Mouse (Mus musculus): Measurements from ENCODE around the gene Nrsn2. TPM values are rescaled to one million over a fixed set of nuclear protein-coding genes. Genes with fewer than 3 reads are reported as not detected.

Nrsn2 gene
- polyA plus RNA-seq, 1 experiment from 2014 or later: 1.3 TPM

DNA sequence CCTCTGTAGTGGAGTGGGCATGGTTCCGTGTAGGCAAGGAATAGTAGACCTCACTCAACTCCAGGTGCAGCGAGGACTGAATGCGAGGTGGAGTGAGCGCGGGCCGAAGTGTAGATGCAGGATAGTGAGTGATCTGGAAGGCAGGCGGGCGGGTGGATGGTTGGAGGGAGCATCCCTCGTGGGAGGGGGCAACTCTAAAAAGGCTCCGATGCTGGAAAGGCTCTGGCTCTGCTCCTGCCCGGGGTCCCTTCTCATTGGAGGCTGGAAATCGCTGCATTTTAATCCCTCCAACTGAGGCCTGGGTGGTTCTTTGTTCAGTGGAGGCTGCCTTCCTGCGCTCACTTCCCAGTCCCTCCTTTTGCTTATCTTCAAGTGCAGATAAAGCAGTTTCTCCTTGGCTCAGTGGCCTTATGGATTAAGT is 22.7 kb upstream of the Nrsn2 start:
- no peak for DNase-seq (ENCODE audit: low spot score)
- H3K4me1 ChIP-seq: peaks cover 50% of the 10 kb centered on the region
- H3K27me3 ChIP-seq (ENCODE audit: low read depth, poor library complexity, severe bottlenecking): peaks cover 4% of the 10 kb centered on the region
- H3K9me3 ChIP-seq (replicated peaks): no peaks in the 10 kb centered on the region
- H3K36me3 ChIP-seq: peaks cover 10% of the 10 kb centered on the region
- H3K4me3 ChIP-seq: peak overlapping the region; percentile 71
- under 1% methylated on average over 13 of the region's 13 CpGs for WGBS
- peak overlapping the region; percentile 98 for H3K27ac ChIP-seq (replicated peaks)

DNA sequence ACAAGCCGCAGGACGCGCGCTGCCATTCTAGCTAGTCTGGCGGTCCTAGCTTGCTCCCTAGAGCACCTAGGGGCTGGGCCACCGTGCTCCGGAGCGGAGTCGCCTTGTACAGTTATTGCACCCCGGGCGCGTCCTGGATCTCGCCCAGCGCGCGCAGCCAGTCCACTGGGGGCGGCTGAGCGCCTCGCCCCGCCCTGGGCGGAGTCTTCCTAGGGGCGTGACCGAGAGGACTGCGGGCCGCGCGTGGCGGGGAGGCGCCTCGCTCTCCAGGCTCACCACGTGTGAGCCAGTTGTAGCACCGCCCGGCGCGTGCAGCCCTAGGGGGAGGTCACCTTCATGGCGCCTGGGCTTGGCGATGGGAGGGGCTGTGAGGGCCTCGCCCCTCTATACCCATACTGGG is 22.3 kb upstream of the Nrsn2 start:
- DNase-seq (ENCODE audit: low spot score): peak; percentile 90
- Histone ChIP-seq H3K27me3 (ENCODE audit: low read depth, poor library complexity, severe bottlenecking) (peaks cover 4% of the 10 kb centered on the region), H3K4me3 (peak overlapping the region; percentile 71), H3K27ac (replicated peaks) (peak overlapping the region; percentile 98), H3K36me3 (peaks cover 12% of the 10 kb centered on the region), H3K4me1 (peaks cover 55% of the 10 kb centered on the region), H3K9me3 (replicated peaks) (no peaks in the 10 kb centered on the region)
- WGBS: under 1% methylated on average over 38 of the region's 38 CpGs

DNA sequence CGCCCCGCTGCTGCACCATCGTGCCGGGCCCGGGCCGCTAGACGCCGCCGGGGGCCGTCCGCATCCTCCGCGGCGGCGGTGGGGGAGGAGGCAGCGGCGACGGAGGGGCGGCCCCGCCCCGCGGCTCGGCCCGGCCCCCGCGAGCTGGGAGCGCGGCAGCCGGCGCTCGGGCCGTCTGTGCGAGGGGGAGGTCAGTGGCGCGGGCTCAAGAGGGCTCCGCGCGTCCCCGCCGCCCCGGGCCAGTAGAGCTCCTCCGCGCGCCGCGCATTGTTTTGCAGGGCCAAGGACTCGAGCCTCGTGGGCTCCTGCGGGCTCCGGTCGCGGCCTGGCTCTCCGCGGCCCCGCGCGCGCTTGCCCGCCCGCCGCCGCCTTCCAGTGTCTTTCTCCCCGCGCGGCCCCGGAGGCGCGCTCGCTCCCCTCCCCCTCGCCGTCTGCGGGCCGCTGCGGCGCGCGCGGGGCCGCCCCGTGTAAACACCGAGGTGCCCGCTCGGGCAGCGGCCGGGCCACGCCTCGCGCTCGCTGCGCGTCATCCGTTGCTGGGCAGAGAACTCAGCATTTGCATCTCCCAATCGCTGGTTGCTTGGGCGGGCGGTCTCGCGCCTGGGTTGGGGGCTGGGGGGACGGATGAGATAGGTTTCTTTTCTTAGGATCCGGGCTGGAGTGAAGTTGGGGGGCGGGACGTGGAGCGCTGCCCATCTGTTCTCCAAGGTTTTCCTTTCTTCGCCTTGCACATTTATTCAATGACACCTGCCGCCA is 21.4 kb upstream of the Nrsn2 start, which contains the start of gene Sox12:
Gene Sox12 (minus strand): TSS at position 384 of the 756 bp plus-strand sequence.
- Histone ChIP-seq H3K4me1 (peaks cover 63% of the 10 kb centered on the region), H3K27me3 (ENCODE audit: low read depth, poor library complexity, severe bottlenecking) (peaks cover 4% of the 10 kb centered on the region), H3K9me3 (replicated peaks) (no peaks in the 10 kb centered on the region), H3K4me3 (peak within 1 kb of the TSS; percentile 71), H3K27ac (replicated peaks) (peak within 1 kb of the TSS; percentile 98), H3K36me3 (peaks cover 12% of the 10 kb centered on the region)
- DNase-seq (ENCODE audit: low spot score): peak; percentile 97
- WGBS: 3% methylated on average over 102 of the region's 104 CpGs

DNA sequence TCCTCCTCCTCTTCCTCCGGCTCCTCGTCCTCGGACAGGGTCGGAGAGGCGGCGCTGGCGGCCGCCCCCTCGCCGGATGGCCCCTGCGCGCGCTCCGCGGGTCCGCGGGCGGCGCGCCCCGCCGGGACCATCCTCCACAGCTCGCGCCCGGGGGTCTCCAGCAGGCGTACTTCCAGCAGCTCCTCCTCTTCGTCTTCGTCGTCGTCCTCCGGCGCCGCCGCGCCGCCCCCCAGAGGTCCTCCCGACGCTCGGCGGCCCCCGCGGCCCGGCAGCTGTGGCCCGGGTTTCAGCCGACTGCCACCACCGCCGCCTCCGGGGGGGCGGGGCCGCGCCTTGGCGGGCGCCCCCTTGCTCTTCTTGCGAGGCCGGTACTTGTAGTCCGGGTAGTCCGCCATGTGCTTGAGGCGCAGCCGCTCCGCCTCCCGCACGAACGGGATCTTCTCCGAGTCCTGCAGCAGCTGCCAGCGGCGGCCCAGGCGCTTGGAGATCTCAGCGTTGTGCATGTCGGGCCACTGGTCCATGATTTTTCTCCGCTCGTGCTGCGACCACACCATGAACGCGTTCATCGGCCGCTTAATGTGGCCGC is 20.7 kb upstream of the Nrsn2 start:
- Histone ChIP-seq H3K27me3 (ENCODE audit: low read depth, poor library complexity, severe bottlenecking) (peaks cover 4% of the 10 kb centered on the region), H3K36me3 (peaks cover 12% of the 10 kb centered on the region), H3K27ac (replicated peaks) (peak overlapping the region; percentile 98), H3K9me3 (replicated peaks) (no peaks in the 10 kb centered on the region), H3K4me1 (peaks cover 64% of the 10 kb centered on the region), H3K4me3 (peak overlapping the region; percentile 71)
- peak; percentile 81 for DNase-seq (ENCODE audit: low spot score)
- WGBS: under 1% methylated on average over 71 of the region's 77 CpGs

DNA sequence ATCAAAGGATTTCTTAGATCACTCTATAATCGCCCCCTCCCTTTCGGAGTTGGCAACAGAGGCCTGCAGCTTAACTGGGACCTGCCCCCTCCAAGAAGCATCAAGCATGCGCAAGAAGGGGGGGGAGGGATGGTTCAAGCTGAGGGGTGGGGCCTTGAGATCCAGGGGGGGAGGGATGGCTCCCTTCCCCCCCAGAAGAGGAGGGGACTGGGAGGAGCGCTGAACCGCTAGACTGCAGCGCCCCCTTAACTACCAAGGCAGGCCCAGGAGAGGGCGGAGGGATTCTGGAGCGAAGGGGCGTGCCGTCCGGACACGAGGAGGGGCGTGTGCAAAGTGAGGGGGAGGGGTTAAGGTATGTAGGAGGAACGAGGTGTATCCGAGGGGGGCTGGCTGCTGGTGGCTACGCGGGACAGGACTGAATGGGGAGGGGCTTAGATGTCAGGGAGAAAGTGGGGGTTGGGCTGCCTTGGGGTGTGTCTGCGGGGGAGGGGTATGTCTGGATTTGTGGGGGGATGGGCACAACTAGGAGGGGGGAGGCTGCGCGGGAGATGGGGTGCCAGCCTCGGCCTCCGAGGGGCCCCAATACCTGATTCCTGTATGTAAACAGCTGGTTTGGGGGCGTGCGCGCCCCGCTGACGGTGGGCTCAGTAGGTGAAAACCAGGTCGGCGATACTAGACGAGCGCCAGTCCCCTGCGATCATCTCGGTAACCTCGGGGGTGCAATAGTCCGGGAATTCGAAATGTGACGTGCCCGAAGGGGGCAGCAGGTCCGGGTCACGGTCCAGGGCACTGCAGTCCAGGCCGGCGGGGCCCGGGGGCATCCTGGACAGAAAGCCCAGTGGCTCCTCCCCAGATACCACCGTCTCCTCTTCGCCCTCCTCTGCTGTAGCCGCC is 19.9 kb upstream of the Nrsn2 start:
- peak overlapping the region; percentile 71 for H3K4me3 ChIP-seq
- under 1% methylated on average over 46 of the region's 46 CpGs for WGBS
- peak; percentile 94 for DNase-seq (ENCODE audit: low spot score)
- H3K27me3 ChIP-seq (ENCODE audit: low read depth, poor library complexity, severe bottlenecking): peaks cover 4% of the 10 kb centered on the region
- H3K4me1 ChIP-seq: peaks cover 64% of the 10 kb centered on the region
- H3K36me3 ChIP-seq: peaks cover 12% of the 10 kb centered on the region
- no peaks in the 10 kb centered on the region for H3K9me3 ChIP-seq (replicated peaks)
- H3K27ac ChIP-seq (replicated peaks): peak overlapping the region; percentile 98

DNA sequence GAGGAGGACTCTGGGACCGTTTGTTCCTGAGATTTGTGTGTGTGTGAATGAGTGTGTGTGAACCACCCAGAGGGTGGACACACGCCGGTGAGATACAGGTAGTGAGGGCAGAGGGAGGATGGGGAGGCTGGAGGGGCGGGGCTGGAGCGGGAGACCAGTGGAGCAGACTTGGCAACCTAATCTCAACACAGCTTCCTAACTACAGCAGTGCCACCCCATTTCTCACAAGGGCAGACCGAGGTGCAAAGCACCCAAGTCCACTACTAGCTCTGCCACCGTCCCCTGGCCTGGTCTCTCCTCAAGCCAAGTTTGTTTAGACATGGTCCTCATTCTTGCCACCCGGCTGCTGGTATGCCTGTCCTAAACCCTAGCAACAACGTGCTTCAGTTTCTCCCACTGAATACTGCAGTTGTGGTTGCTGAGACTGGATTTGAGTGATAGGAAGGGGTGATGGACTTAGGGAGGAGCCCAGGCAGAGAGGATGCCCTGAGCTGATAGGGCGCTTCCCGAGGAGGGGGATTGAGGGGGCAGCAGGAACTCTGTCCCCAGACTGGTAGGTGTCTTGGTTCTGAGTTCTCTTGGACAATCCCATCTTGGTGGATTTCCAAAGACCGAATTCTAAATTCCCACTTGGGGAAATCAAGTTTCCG is 19.0 kb upstream of the Nrsn2 start:
- Histone ChIP-seq H3K9me3 (replicated peaks) (no peaks in the 10 kb centered on the region), H3K27me3 (ENCODE audit: low read depth, poor library complexity, severe bottlenecking) (peaks cover 4% of the 10 kb centered on the region), H3K27ac (replicated peaks) (peak overlapping the region; percentile 98), H3K36me3 (peaks cover 12% of the 10 kb centered on the region), H3K4me3 (peak overlapping the region; percentile 71), H3K4me1 (peaks cover 62% of the 10 kb centered on the region)
- DNase-seq (ENCODE audit: low spot score): peak; percentile 29
- WGBS: 24% methylated on average over 13 of the region's 13 CpGs

DNA sequence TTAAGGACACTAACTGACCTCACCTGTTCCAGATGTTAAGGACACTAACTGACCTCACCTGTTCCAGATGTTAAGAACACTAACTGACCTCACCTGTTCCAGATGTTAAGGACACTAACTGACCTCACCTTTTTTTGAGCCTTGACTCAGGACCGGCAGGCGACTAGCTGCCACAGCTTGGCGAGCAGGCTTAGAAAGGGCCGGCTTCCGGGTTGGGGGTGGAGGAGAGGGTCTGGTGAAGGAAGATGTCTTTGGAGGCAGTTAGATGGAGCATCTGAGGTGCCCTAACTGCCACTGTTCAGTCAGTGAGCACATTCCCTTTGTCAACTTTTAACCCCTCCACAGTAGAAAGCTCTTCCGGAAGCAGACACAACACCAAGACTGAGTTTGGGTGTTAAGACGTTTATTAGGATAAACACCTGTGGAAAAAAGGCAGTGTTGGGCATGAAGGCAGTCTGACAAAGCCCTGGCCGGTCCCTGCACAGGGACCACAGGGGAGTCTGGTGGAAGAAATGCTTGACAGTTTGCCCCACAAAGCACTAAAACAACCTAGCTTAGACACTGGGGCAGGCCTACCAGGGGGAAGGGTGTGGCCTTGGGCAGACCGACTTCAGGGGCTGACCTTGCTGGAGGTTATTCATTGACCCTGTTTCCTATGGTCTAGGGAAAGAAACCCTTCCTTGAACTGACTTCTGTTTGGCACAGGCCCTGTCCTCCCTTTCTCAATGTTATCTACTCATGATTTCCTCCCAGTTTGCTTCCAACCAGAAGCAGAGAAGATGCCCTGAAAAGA is 17.0 kb upstream of the Nrsn2 start:
- 53% methylated on average over 9 of the region's 9 CpGs for WGBS
- DNase-seq (ENCODE audit: low spot score): no peak

DNA sequence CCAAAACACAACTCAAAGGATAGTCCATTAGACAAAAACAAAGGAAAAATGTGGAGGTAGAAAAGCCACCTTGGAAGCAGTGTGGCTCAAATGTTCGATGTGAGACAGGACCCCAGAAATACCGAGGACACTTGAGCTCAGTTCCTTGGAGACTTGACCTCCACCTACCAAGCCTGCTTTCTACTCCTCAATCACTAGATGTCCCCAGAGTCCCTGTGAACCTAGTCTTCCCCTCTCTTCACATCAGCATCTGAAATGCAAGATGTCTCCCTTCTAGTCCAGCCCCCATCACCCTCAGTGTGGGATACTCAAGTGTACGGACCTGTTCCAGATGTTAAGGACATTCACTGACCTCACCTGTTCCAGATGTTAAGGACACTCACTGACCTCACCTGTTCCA is 16.3 kb upstream of the Nrsn2 start:
- no peak overlapping the region for H3K27ac ChIP-seq (replicated peaks)
- 15% methylated on average over 3 of the region's 3 CpGs for WGBS
- peaks cover 36% of the 10 kb centered on the region for H3K4me1 ChIP-seq
- DNase-seq (ENCODE audit: low spot score): peak; percentile 46
- no peak overlapping the region for H3K4me3 ChIP-seq
- H3K9me3 ChIP-seq (replicated peaks): no peaks in the 10 kb centered on the region
- no peaks in the 10 kb centered on the region for H3K27me3 ChIP-seq (ENCODE audit: low read depth, poor library complexity, severe bottlenecking)
- peaks cover 12% of the 10 kb centered on the region for H3K36me3 ChIP-seq

More for the DNA sequence above, 17.0 kb upstream of the Nrsn2 start:
- H3K4me1 ChIP-seq: peaks cover 42% of the 10 kb centered on the region
- H3K4me3 ChIP-seq: peak overlapping the region; percentile 71; the same call in 1 of the 2 replicates
- H3K27me3 ChIP-seq (ENCODE audit: low read depth, poor library complexity, severe bottlenecking): no peaks in the 10 kb centered on the region
- H3K27ac ChIP-seq (replicated peaks): no peak overlapping the region
- no peaks in the 10 kb centered on the region for H3K9me3 ChIP-seq (replicated peaks)
- peaks cover 12% of the 10 kb centered on the region for H3K36me3 ChIP-seq

DNA sequence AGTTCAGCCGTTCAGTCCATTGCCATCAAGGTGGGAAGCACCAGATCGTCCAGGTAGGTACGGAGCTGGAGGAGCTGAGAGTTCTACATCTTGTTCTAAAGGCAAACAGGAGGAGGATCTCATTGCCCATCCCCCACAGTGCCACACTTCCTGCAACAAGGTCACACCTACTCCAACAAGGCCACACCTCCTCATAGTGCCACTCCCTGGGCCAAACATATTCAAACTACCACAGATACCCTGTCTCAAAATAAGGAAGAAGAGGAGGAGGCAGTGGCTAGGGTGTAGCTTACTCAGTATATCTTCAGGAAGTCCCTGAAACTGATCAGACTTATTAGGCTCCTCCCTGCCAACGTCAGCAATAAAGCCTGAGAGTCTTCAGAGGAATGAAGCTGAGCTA is 7.8 kb upstream of the Nrsn2 start:
- H3K27me3 ChIP-seq (ENCODE audit: low read depth, poor library complexity, severe bottlenecking): no peaks in the 10 kb centered on the region
- WGBS: 87% methylated on average over 4 of the region's 4 CpGs
- DNase-seq (ENCODE audit: low spot score): no peak

DNA sequence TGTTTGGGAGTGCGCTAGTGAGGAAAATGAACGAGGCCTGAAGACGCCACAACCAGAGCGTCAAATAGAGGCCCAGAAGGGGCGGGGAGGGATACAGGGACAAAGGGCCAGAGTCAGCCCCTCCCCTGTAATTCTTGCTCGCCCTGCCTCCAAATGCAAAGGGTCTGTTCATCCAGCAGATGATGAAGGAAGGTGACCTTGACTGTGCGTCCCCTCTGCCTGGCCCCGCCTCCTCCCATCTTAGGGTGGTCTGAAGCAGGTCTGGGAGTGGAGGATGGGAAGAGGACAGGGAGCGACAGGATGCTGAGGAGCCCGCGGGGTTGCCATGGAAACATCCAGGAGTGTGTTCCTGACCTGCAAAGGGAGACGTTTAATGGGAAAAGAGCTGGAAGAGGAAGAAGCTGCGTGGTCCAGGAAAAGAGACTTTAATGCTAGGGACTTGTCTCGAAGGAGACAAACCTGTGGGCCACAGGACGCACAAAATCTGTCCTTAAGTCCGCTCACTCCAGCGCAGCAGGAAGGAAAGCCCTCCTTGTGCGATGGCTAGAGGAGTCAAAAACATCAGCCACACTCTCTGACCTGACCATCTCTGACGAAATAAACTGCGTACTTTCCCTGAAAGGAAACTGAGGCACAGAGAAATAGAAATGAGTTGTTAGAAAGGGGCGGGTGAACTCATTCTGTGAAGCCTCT is 640 bp downstream of the Nrsn2 start:
- Histone ChIP-seq H3K4me1 (peaks cover 26% of the 10 kb centered on the region), H3K4me3 (peak overlapping the region; percentile 44), H3K9me3 (replicated peaks) (no peaks in the 10 kb centered on the region), H3K36me3 (no peaks in the 10 kb centered on the region), H3K27ac (replicated peaks) (peak overlapping the region; percentile 74), H3K27me3 (ENCODE audit: low read depth, poor library complexity, severe bottlenecking) (peaks cover 46% of the 10 kb centered on the region)
- DNase-seq (ENCODE audit: low spot score): peak; percentile 63
- WGBS: 2% methylated on average over 21 of the region's 21 CpGs

More for the DNA sequence above, 7.8 kb upstream of the Nrsn2 start:
- Histone ChIP-seq H3K27ac (replicated peaks) (no peak overlapping the region), H3K9me3 (replicated peaks) (no peaks in the 10 kb centered on the region), H3K4me3 (no peak overlapping the region), H3K4me1 (no peaks in the 10 kb centered on the region), H3K36me3 (no peaks in the 10 kb centered on the region)

DNA sequence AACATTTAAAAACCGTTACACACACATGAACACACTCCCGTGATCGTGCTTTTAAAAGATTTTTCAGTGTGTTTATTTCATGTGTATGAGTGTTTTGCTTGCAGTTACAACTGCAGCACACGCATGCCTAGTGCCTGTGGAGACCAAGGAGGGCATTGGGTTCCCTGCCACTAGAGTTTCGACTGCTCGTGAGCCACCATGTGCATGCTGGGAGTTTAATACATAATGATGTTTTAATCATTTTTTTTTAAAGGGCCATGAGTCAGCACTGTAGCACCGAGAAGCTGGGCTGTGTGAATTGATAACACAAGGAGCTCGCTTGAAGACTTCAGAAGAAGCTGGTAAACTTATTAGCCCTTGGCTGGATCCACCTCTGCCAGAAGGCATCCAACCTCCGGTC is 2.9 kb downstream of the Nrsn2 start:
- H3K27me3 ChIP-seq (ENCODE audit: low read depth, poor library complexity, severe bottlenecking): peaks cover 46% of the 10 kb centered on the region
- 89% methylated on average over 9 of the region's 9 CpGs for WGBS
- H3K4me1 ChIP-seq: peaks cover 29% of the 10 kb centered on the region
- H3K4me3 ChIP-seq: no peak overlapping the region
- DNase-seq (ENCODE audit: low spot score): no peak
- no peaks in the 10 kb centered on the region for H3K36me3 ChIP-seq
- no peaks in the 10 kb centered on the region for H3K9me3 ChIP-seq (replicated peaks)
- no peak overlapping the region for H3K27ac ChIP-seq (replicated peaks)

All from midbrain, embryonic 10.5 days (tissue).